Mouse (Mus musculus): ENCODE results near the gene Atxn1. TPM values are rescaled to one million over a fixed set of nuclear protein-coding genes. Genes with fewer than 3 reads are reported as not detected.
A peak's percentile ranks its signal among the peaks of the same experiment; 100 is the strongest.

The Atxn1 gene
- total and polyA plus RNA-seq, 3 experiments, result 8.0 to 13.1 (median 9.7) TPM

DNA sequence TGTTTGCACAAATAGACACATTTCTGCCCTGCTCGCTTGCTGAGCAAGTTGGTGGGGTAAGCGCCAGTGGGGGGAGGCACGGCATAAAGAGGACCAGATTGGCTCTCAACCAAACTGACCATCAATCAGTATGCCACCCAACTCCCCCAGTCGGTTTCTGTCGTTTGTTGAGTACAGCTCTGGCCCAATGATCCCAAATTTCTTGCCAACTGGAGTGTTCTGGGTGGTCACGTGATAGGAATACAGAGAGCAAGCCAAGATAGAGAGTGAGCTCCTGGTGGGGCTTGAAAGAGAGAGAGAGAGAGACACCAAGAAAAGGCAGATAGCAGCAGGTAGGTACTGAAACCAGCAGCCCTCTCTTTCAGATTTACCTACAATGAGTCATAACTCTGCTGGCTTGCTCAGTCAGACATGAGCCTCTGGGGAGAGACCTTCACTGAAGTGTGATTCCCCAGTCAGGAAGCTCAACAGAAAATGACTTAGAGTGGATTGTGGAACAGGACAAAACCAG, 57.6 kb downstream of the Atxn1 start (continued):
- peak; percentile 93 for TF ChIP-seq ETS1 (conservative IDR thresholded peaks at IDR 0.05; ENCODE audit: low read depth, low read length)
- no peak for TF ChIP-seq MAFK (IDR thresholded peaks at IDR 0.05; ENCODE audit: insufficient replicate concordance, low read length)
- TF ChIP-seq NELFE (IDR thresholded peaks at IDR 0.05; ENCODE audit: low read depth, low read length), result no peak
- TF ChIP-seq TBP (conservative IDR thresholded peaks at IDR 0.05; ENCODE audit: low read depth, low read length), result peak; percentile 40; the same call in 1 of the 2 replicates

DNA sequence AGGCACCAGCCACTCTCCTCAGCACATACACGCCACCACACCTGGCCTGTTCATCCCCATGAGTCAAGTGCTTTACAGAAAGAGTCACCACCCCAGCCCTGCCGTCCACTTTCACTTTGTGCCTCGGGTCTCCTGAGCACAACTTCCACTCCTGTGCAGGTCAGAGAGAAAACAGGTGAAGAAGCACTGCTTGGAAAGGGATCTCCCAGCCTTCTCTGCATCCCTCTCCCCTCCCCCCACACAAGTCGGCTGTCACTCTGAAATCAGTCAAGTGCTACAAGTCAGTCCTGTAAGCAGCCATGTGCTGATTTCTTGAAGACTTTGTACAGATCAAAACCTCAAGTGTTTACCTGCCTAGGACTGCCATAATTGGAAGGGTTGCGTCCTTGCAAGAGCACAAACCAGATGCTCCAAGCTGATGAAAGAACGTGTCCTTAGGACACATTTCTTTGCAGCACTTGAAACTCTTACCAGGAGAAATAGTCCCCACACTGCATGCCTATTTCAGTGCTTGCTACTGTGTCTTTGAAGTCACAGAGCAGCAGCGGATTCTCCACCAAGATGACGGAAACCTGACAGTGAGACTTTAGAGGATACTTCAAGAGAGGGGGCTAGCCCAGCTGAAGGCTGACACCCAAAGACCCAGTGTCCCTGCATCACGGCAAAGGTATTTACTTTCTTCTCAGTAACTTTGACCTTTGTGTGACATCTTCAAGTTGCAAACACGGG, 58.2 kb downstream of the Atxn1 start:
- dilution Hi-C loops (cut with MboI; ENCODE audit: extremely low pct_ligation_motif_present, extremely low pct_unique_long_range_greater_than_20kb, low sequenced_read_pairs) (no loop called here), in situ Hi-C loops (cut with MboI; ENCODE audit: low pct_ligation_motif_present, low pct_unique_long_range_greater_than_20kb, low sequenced_read_pairs) (no loop called here)
- H3K36me3 ChIP-seq (replicated peaks in 1 of 2; ENCODE audit: control insufficient read depth in 1 of 2, insufficient read depth in 1 of 2, low read length in 1 of 2), result peaks cover 3 to 21% of the 10 kb centered on the region in 2 experiments
- H3K4me3 ChIP-seq (replicated peaks in 1 of 3; ENCODE audit: low read depth in 2 of 3, low read length in 2 of 3, poor library complexity in 1 of 3), result peak overlapping the region; percentile 40 to 41 (median 41)
- no peaks in the 10 kb centered on the region for H3K27me3 ChIP-seq (replicated peaks)
- H3K27ac ChIP-seq (ENCODE audit: insufficient read depth, low read depth), result peak overlapping the region; percentile 91
- DNase-seq (ENCODE audit: extremely low read depth), result no peak
- peak overlapping the region; percentile 33 for H3K9ac ChIP-seq (ENCODE audit: insufficient read depth, low read depth)
- H3K4me1 ChIP-seq (ENCODE audit: control insufficient read depth in 1 of 2, insufficient read depth in 2 of 2), result peaks cover 39 to 88% of the 10 kb centered on the region in 2 experiments
- H3K9me3 ChIP-seq (replicated peaks; ENCODE audit: low read length), result no peaks in the 10 kb centered on the region
- 0 out of 2 replicates have a peak, but pooled peaks have one; percentile 6 for TF ChIP-seq EP300 (IDR thresholded peaks at IDR 0.05; ENCODE audit: low read length)
- peak; percentile 59 for TF ChIP-seq MXI1 (IDR thresholded peaks at IDR 0.05; ENCODE audit: low read depth, low read length)
- TF ChIP-seq NRF1 (IDR thresholded peaks at IDR 0.05; ENCODE audit: low read depth, low read length), result no peak
- peak; percentile 63; the same call in 1 of the 2 replicates for TF ChIP-seq MYC (IDR thresholded peaks at IDR 0.05; ENCODE audit: low read depth, low read length)
- no peak for TF ChIP-seq GABPA (IDR thresholded peaks at IDR 0.05; ENCODE audit: insufficient replicate concordance, low read depth, low read length)
- no peak for TF ChIP-seq ZKSCAN1 (IDR thresholded peaks at IDR 0.05; ENCODE audit: borderline replicate concordance, low read depth, low read length)
- 0 out of 2 replicates have a peak, but pooled peaks have one; percentile 36 for TF ChIP-seq IRF4 (IDR thresholded peaks at IDR 0.05; ENCODE audit: low read depth, low read length)
- TF ChIP-seq RAD21 (IDR thresholded peaks at IDR 0.05; ENCODE audit: low read depth, low read length), result no peak
- 0 out of 2 replicates have a peak, but pooled peaks have one; percentile 20 for TF ChIP-seq MEF2A (IDR thresholded peaks at IDR 0.05; ENCODE audit: borderline replicate concordance, low read depth, low read length)
- TF ChIP-seq JUN (IDR thresholded peaks at IDR 0.05; ENCODE audit: insufficient read depth, low read depth, low read length), result no peak
- 0 out of 2 replicates have a peak, but pooled peaks have one; percentile 6 for TF ChIP-seq ETS1 (conservative IDR thresholded peaks at IDR 0.05; ENCODE audit: low read depth, low read length)
- TF ChIP-seq CHD2 (IDR thresholded peaks at IDR 0.05; ENCODE audit: low read length), result 0 out of 2 replicates have a peak, but pooled peaks have one; percentile 57
- no peak for TF ChIP-seq NELFE (IDR thresholded peaks at IDR 0.05; ENCODE audit: low read depth, low read length)
- 0 out of 2 replicates have a peak, but pooled peaks have one; percentile 28 for TF ChIP-seq TBP (conservative IDR thresholded peaks at IDR 0.05; ENCODE audit: low read depth, low read length)
- TF ChIP-seq JUND (conservative IDR thresholded peaks at IDR 0.05; ENCODE audit: low read depth, low read length), result no peak
- TF ChIP-seq MAZ (IDR thresholded peaks at IDR 0.05; ENCODE audit: low read depth, low read length), result no peak
- no peak for TF ChIP-seq HCFC1 (IDR thresholded peaks at IDR 0.05; ENCODE audit: low read depth, low read length)
- peak; percentile 6; the same call in 1 of the 2 replicates for TF ChIP-seq SIN3A (IDR thresholded peaks at IDR 0.05; ENCODE audit: low read length)
- no peak for TF ChIP-seq CTCF (conservative IDR thresholded peaks at IDR 0.05 in 1 of 2, IDR thresholded peaks at IDR 0.05 in 1 of 2; ENCODE audit: low read depth in 2 of 2, low read length in 2 of 2)
- peak; percentile 37; the same call in 1 of the 2 replicates for TF ChIP-seq POLR2A (IDR thresholded peaks at IDR 0.05; ENCODE audit: low read depth, low read length)
- peak; percentile 70 for TF ChIP-seq BHLHE40 (IDR thresholded peaks at IDR 0.05; ENCODE audit: low read depth, low read length)
- no peak for TF ChIP-seq PAX5 (IDR thresholded peaks at IDR 0.05; ENCODE audit: low read length)
- TF ChIP-seq CHD1 (IDR thresholded peaks at IDR 0.05; ENCODE audit: low read depth, low read length), result no peak
- no peak for TF ChIP-seq KAT2A (IDR thresholded peaks at IDR 0.05; ENCODE audit: insufficient replicate concordance, low read length)
- TF ChIP-seq ZNF384 (IDR thresholded peaks at IDR 0.05; ENCODE audit: low read depth, low read length), result no peak
- TF ChIP-seq RCOR1 (conservative IDR thresholded peaks at IDR 0.05; ENCODE audit: low read depth, low read length), result no peak
- peak; percentile 48; the same call in 1 of the 2 replicates for TF ChIP-seq TCF12 (IDR thresholded peaks at IDR 0.05; ENCODE audit: low read depth, low read length)
- TF ChIP-seq MAFK (IDR thresholded peaks at IDR 0.05; ENCODE audit: insufficient replicate concordance, low read length), result no peak
- H3K4me2 ChIP-seq (ENCODE audit: insufficient read depth, low read depth, poor library complexity, severe bottlenecking), result peak overlapping the region; percentile 88
- H3K79me2 ChIP-seq (replicated peaks; ENCODE audit: control insufficient read depth, extremely low read depth, insufficient read depth, poor library complexity, severe bottlenecking), result peaks cover 40% of the 10 kb centered on the region
